Mouse (Mus musculus) heart, adult 2 months (tissue): ENCODE data around the gene Rgs9. TPM values are rescaled to one million over a fixed set of nuclear protein-coding genes. Genes with fewer than 3 reads are reported as not detected.

Experiments
- DNase-seq, 2 experiments: peaks; one replicate each; pipeline ENCODE4 v3.0.0; 2021
- H3K27ac ChIP-seq: fragments of 200-600 bp; 2 replicates; pipeline ENCODE4 v1.8.1; 2022
- H3K27me3 ChIP-seq: fragments of 200-500 bp; 2 replicates; pipeline ENCODE4 v1.6.1; 2012; ENCODE audit warnings: mild to moderate bottlenecking, low read length, inconsistent platforms, mixed read lengths; ENCODE audit not compliant: control insufficient read depth, insufficient read depth
- H3K36me3 ChIP-seq: fragments of 200-500 bp; 2 replicates; pipeline ENCODE4 v1.6.1; 2012; ENCODE audit warnings: low read length, inconsistent platforms; ENCODE audit not compliant: control insufficient read depth, insufficient read depth
- H3K4me1 ChIP-seq: fragments of 200-500 bp; 2 replicates; pipeline ENCODE4 v1.6.1; 2011; ENCODE audit warnings: low read length; ENCODE audit not compliant: control insufficient read depth, insufficient read depth
- H3K4me3 ChIP-seq: fragments of 200-600 bp; 2 replicates; pipeline ENCODE4 v1.8.1; 2022
- H3K79me2 ChIP-seq: fragments of 200-500 bp; replicated peaks from 2 replicates; pipeline ENCODE4 v1.6.1; 2012; ENCODE audit warnings: mild to moderate bottlenecking, inconsistent platforms, low read length, moderate library complexity, mixed read lengths; ENCODE audit not compliant: control insufficient read depth, insufficient read depth
- H3K9ac ChIP-seq: fragments of 200-500 bp; 2 replicates; pipeline ENCODE4 v1.6.1; 2012; ENCODE audit warnings: low read depth, mild to moderate bottlenecking, control low read depth, inconsistent platforms, low read length, mixed read lengths
- CTCF ChIP-seq: fragments of 200-600 bp; IDR thresholded peaks from 2 replicates; pipeline ENCODE4 v1.8.1; 2022; ENCODE audit warnings: antibody characterized with exemption, mild to moderate bottlenecking, moderate library complexity
- EP300 ChIP-seq: fragments of 200-500 bp; IDR thresholded peaks from 2 replicates; pipeline ENCODE4 v1.6.1; 2011; ENCODE audit warnings: low read depth, low read length, control low read depth; ENCODE audit not compliant: insufficient read depth
- POLR2A ChIP-seq: fragments of 200-500 bp; IDR thresholded peaks from 2 replicates; pipeline ENCODE4 v1.6.1; 2011; ENCODE audit warnings: mild to moderate bottlenecking, low read depth, low read length, control low read depth; ENCODE audit not compliant: insufficient read depth
- WGBS: fragments of 180-500 bp; shearing (Covaris S2); methylation state at CpG from one replicate; pipeline ENCODE4 v1.1.7; 2018; 5-methylcytosine and 5-hydroxymethylcytosine counted together
- intact Hi-C: fragments of 180-260 bp; cut with DNase I; formaldehyde crosslinking; loops from one replicate; pipeline ENCODE4 v1.15.1; 2025
- polyA plus RNA-seq: library from polyadenylated mRNA; depleted of rRNA; stranded (reverse); fragments of >200 nt; gene quantifications from 2 replicates; pipeline ENCODE4 v1.2.3, GENCODE M21; 2012
- total RNA-seq, 2 experiments: library from RNA; stranded (reverse); gene quantifications; 2 replicates each; pipeline ENCODE4 v1.2.3; 2021

Rgs9 gene
- total and polyA plus RNA-seq, 3 experiments = 0.09 to 0.21 TPM; not detected in 1

DNA sequence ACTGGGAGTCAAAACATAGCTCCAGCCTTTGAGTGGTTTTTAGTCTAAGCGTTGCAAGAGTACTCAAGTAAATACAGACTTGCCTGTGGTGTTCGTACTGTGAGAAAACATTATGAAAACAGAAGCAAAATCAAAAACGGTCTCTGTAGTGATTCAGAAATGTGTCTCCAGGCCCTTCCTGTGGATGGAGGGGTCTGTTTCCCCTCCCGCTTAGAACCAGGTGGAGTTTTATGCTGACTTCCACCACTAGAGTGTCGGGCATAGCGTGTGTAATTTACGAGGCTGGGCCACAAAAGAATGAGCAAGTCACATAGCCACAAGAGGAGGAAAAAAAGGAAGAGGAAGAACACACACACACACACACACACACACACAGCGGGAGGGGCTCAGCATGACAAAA, 27.6 kb downstream of the Rgs9 start:
- no peak overlapping the region for H3K27ac ChIP-seq
- WGBS = 69% methylated on average over 8 of the region's 8 CpGs
- TF ChIP-seq CTCF (no peak), POLR2A (no peak), EP300 (no peak)
- no peaks in the 10 kb centered on the region for H3K27me3 ChIP-seq
- H3K79me2 ChIP-seq = no peaks in the 10 kb centered on the region
- intact Hi-C loops = no loop called here
- DNase-seq = no peak
- no peak overlapping the region for H3K4me3 ChIP-seq
- H3K9ac ChIP-seq = no peak overlapping the region
- H3K36me3 ChIP-seq = no peaks in the 10 kb centered on the region
- no peaks in the 10 kb centered on the region for H3K4me1 ChIP-seq

GRCm38 (mm10) chr11:109269662-109270341, 28.1 kb downstream of the Rgs9 start:
- H3K27me3 ChIP-seq = no peaks in the 10 kb centered on the region
- no peaks in the 10 kb centered on the region for H3K4me1 ChIP-seq
- H3K9ac ChIP-seq = no peak overlapping the region
- no peaks in the 10 kb centered on the region for H3K36me3 ChIP-seq
- H3K4me3 ChIP-seq = no peak overlapping the region
- no peak for DNase-seq
- H3K27ac ChIP-seq = no peak overlapping the region
- WGBS = 46% methylated on average over 16 of the region's 16 CpGs
- H3K79me2 ChIP-seq = no peaks in the 10 kb centered on the region
- TF ChIP-seq POLR2A (no peak), CTCF (no peak), EP300 (no peak)
- intact Hi-C loops = no loop called here

- 35% methylated on average over 5 of the region's 5 CpGs for WGBS
- Histone ChIP-seq H3K27ac (no peak overlapping the region), H3K36me3 (no peaks in the 10 kb centered on the region), H3K4me3 (no peak overlapping the region), H3K79me2 (no peaks in the 10 kb centered on the region), H3K27me3 (no peaks in the 10 kb centered on the region), H3K9ac (no peak overlapping the region), H3K4me1 (no peaks in the 10 kb centered on the region)
- no peak for DNase-seq
- no peak for TF ChIP-seq EP300
- TF ChIP-seq POLR2A = no peak
- no peak for TF ChIP-seq CTCF
- intact Hi-C loops = no loop called here
These were observed 28.7 kb downstream of the Rgs9 start for GRCm38 (mm10) chr11:109269283-109269661.

DNA sequence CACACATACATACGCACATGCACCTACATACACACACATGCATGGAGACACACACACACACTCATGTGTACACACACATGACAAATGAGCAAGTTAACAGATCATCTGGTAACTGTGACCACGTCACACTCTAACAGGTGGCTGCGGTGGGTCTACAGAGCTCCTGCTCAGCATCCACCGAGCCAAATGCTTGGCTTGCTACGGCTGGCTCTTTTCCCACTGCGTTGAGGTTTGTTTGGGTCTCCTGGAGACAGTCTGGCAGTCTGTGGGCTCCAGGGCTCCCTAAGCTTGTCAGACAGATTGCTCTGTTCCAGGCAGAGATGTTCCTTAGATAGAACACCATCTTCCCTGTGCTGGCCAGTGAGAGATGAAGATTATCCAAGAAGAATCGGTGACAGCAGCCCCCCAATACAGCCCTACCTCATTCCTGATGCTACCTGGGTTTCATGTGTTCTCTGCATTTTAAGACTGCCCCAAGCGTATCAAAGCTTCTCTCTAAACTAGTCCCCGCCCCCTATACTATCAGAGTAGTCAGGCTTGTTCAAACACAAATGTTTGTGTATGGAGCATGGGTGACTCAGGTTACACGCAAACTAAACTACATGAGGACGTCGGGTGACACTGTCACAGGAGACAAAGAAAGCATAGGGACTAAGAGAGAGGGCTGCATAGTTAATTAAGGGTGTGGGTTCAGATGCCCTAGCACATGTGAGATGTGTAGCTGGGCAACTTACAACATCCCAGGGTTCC, 31.6 kb downstream of the Rgs9 start:
- intact Hi-C loops = no loop called here
- H3K4me1 ChIP-seq = no peaks in the 10 kb centered on the region
- WGBS = 78% methylated on average over 12 of the region's 12 CpGs
- TF ChIP-seq CTCF (no peak), EP300 (no peak), POLR2A (no peak)
- H3K4me3 ChIP-seq = no peak overlapping the region
- H3K36me3 ChIP-seq = no peaks in the 10 kb centered on the region
- H3K27ac ChIP-seq = no peak overlapping the region
- H3K79me2 ChIP-seq = no peaks in the 10 kb centered on the region
- DNase-seq = no peak
- H3K9ac ChIP-seq = no peak overlapping the region
- H3K27me3 ChIP-seq = no peaks in the 10 kb centered on the region

- Histone ChIP-seq H3K79me2 (no peaks in the 10 kb centered on the region), H3K9ac (no peak overlapping the region), H3K4me1 (no peaks in the 10 kb centered on the region), H3K36me3 (no peaks in the 10 kb centered on the region), H3K27ac (no peak overlapping the region), H3K4me3 (no peak overlapping the region), H3K27me3 (no peaks in the 10 kb centered on the region)
- TF ChIP-seq EP300 (no peak), POLR2A (no peak), CTCF (no peak)
- DNase-seq = no peak
- intact Hi-C loops = no loop called here
- WGBS = 65% methylated on average over 11 of the region's 11 CpGs
These were observed 33.7 kb downstream of the Rgs9 start for GRCm38 (mm10) chr11:109264159-109264768.

DNA sequence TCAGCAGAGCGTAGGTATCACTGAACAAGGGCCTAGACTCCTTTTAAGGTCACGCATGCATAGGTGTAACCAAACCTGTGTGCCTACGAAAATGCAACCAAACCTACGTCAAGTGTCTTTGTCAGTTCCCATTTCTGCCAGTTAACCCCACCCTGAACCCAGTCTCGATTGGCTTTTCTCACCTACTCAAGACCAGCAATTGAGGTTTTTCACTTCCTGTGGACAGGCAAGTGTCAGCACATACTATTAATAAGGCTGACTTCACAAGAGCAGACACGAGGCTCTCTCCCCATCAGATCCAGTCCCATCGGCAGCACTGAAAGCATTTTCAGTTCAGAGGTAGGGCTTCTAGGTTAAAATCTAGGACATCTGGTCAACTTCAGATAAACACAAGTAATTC, 37.4 kb downstream of the Rgs9 start:
- no peak for TF ChIP-seq POLR2A
- H3K9ac ChIP-seq = no peak overlapping the region
- intact Hi-C loops = no loop called here
- no peak for DNase-seq
- H3K79me2 ChIP-seq = no peaks in the 10 kb centered on the region
- no peaks in the 10 kb centered on the region for H3K27me3 ChIP-seq
- WGBS = 64% methylated on average over 7 of the region's 7 CpGs
- no peaks in the 10 kb centered on the region for H3K36me3 ChIP-seq
- H3K27ac ChIP-seq = no peak overlapping the region
- H3K4me3 ChIP-seq = no peak overlapping the region
- H3K4me1 ChIP-seq = no peaks in the 10 kb centered on the region
